Mouse (Mus musculus) ovary, postnatal 14 days (tissue): Measurements from ENCODE around the gene Txndc15.

Experiments used
- DNase-seq: peaks from one replicate; pipeline ENCODE4 v3.0.0; 2022; ENCODE audit warnings: low spot score

Gene Txndc15

GRCm38 (mm10) chr13:55730716-55731115 is 16.3 kb downstream of the Txndc15 start:
- no peak for DNase-seq

- DNase-seq = no peak
Observed at GRCm38 (mm10) chr13:55732121-55732520, 17.7 kb downstream of the Txndc15 start.

- no peak for DNase-seq
Observed at GRCm38 (mm10) chr13:55733628-55734502, 19.4 kb downstream of the Txndc15 start.

- no peak for DNase-seq
Observed at GRCm38 (mm10) chr13:55737885-55738284, 23.4 kb downstream of the Txndc15 start.

GRCm38 (mm10) chr13:55742306-55742705 is 27.9 kb downstream of the Txndc15 start:
- no peak for DNase-seq

- no peak for DNase-seq
Observed at GRCm38 (mm10) chr13:55754380-55754779, 39.9 kb downstream of the Txndc15 start.

- peak; percentile 13 for DNase-seq
Observed at GRCm38 (mm10) chr13:55756789-55757188, 42.3 kb downstream of the Txndc15 start.

GRCm38 (mm10) chr13:55757645-55758044 is 43.2 kb downstream of the Txndc15 start:
- DNase-seq = no peak

GRCm38 (mm10) chr13:55760576-55760975 is 46.1 kb downstream of the Txndc15 start:
- no peak for DNase-seq

- DNase-seq = no peak
Observed at GRCm38 (mm10) chr13:55761486-55761885, 47.0 kb downstream of the Txndc15 start.

- DNase-seq = no peak
Observed at GRCm38 (mm10) chr13:55774352-55774751, 59.9 kb downstream of the Txndc15 start.

- DNase-seq = no peak
Observed at GRCm38 (mm10) chr13:55775056-55775455, 60.6 kb downstream of the Txndc15 start.
